Mouse (Mus musculus) left cerebral cortex, postnatal 4 days (tissue): ENCODE measurements around the gene Fam133b. TPM values are rescaled to one million over a fixed set of nuclear protein-coding genes. Genes with fewer than 3 reads are reported as not detected.
A peak's percentile ranks its signal among the peaks of the same experiment; 100 is the strongest.

ENCODE experiments used
- DNase-seq: peaks from one replicate; pipeline ENCODE4 v3.0.0-alpha.2; 2022
- intact Hi-C: fragments of 180-260 bp; cut with DNase I; formaldehyde crosslinking; loops from one replicate; pipeline ENCODE4 v1.15.1; 2025
- total RNA-seq, 2 experiments: library from RNA; stranded (reverse); gene quantifications; 2 replicates each; pipeline ENCODE4 v1.2.3; 2021

Fam133b gene
- total RNA-seq, result 10 to 100 TPM; 42.1 to 50.1 TPM

- intact Hi-C loops, result no loop called here
- peak; percentile 97 for DNase-seq
These were observed at the start of gene Fam133b for GRCm38 (mm10) chr5:3543629-3544479. Fam133b (plus strand) TSS chr5:3543833.

GRCm38 (mm10) chr5:3493968-3494367 lies 49.7 kb upstream of the Fam133b start:
- no peak for DNase-seq
- intact Hi-C loops, result no loop called here

- DNase-seq, result no peak
- intact Hi-C loops, result no loop called here
These were observed 49.0 kb upstream of the Fam133b start for GRCm38 (mm10) chr5:3494452-3495187.

- intact Hi-C loops, result no loop called here
- DNase-seq, result no peak
These were observed 46.1 kb upstream of the Fam133b start for GRCm38 (mm10) chr5:3497505-3497925.

GRCm38 (mm10) chr5:3500298-3500697 lies 43.3 kb upstream of the Fam133b start:
- DNase-seq, result no peak
- intact Hi-C loops, result no loop called here

- DNase-seq, result no peak
- intact Hi-C loops, result no loop called here
These were observed 42.6 kb upstream of the Fam133b start for GRCm38 (mm10) chr5:3500957-3501563.

GRCm38 (mm10) chr5:3501564-3502001 lies 42.0 kb upstream of the Fam133b start:
- intact Hi-C loops, result no loop called here
- no peak for DNase-seq

- intact Hi-C loops, result no loop called here
- DNase-seq, result no peak
These were observed 40.9 kb upstream of the Fam133b start for GRCm38 (mm10) chr5:3502610-3503350.

GRCm38 (mm10) chr5:3503373-3503772 lies 40.3 kb upstream of the Fam133b start:
- intact Hi-C loops, result no loop called here
- DNase-seq, result no peak

- intact Hi-C loops, result no loop called here
These were observed 39.8 kb upstream of the Fam133b start for GRCm38 (mm10) chr5:3503836-3504323.

GRCm38 (mm10) chr5:3504453-3504852 lies 39.2 kb upstream of the Fam133b start:
- intact Hi-C loops, result no loop called here

More at GRCm38 (mm10) chr5:3503836-3504323, 39.8 kb upstream of the Fam133b start:
- DNase-seq, result no peak

GRCm38 (mm10) chr5:3505553-3505952 lies 38.1 kb upstream of the Fam133b start:
- intact Hi-C loops, result no loop called here
- DNase-seq, result no peak

More at GRCm38 (mm10) chr5:3504453-3504852, 39.2 kb upstream of the Fam133b start:
- no peak for DNase-seq

- no peak for DNase-seq
- intact Hi-C loops, result no loop called here
These were observed 34.9 kb upstream of the Fam133b start for GRCm38 (mm10) chr5:3508480-3509381.

- intact Hi-C loops, result no loop called here
- no peak for DNase-seq
These were observed 34.1 kb upstream of the Fam133b start for GRCm38 (mm10) chr5:3509503-3509902.

GRCm38 (mm10) chr5:3511097-3511795 lies 32.4 kb upstream of the Fam133b start:
- intact Hi-C loops, result loop anchor here (2.0 to 10.0 kb wide), 2 partner anchors 168 to 366 kb away; no protein-coding TSS in a partner anchor
- DNase-seq, result no peak

GRCm38 (mm10) chr5:3512584-3512983 lies 31.0 kb upstream of the Fam133b start:
- DNase-seq, result no peak
- intact Hi-C loops, result loop anchor here (10.0 kb wide), 1 partner anchor 368 kb away; no protein-coding TSS in a partner anchor

- DNase-seq, result no peak
- intact Hi-C loops, result loop anchor here (10.0 kb wide), 1 partner anchor 370 kb away; no protein-coding TSS in a partner anchor
These were observed 28.7 kb upstream of the Fam133b start for GRCm38 (mm10) chr5:3514901-3515311.

- no peak for DNase-seq
These were observed 28.2 kb upstream of the Fam133b start for GRCm38 (mm10) chr5:3515477-3515876.

More at GRCm38 (mm10) chr5:3515477-3515876, 28.2 kb upstream of the Fam133b start:
- intact Hi-C loops, result loop anchor here (10.0 kb wide), 1 partner anchor 371 kb away; no protein-coding TSS in a partner anchor
